Mouse (Mus musculus) ES-E14 (cell line): Measurements from ENCODE around the gene Serpinb9.

Source experiments
- HCFC1 ChIP-seq: IDR thresholded peaks from 2 replicates; pipeline ENCODE4 v1.6.1; 2012; ENCODE audit warnings: low read length, inconsistent platforms, borderline replicate concordance; ENCODE audit not compliant: insufficient read depth
- MAFK ChIP-seq: IDR thresholded peaks from 2 replicates; pipeline ENCODE4 v1.6.1; 2014; ENCODE audit warnings: mild to moderate bottlenecking, low read depth, low read length, inconsistent platforms; ENCODE audit not compliant: insufficient read depth
- ZNF384 ChIP-seq: IDR thresholded peaks from 2 replicates; pipeline ENCODE4 v1.6.1; 2012; ENCODE audit warnings: low read depth, low read length, inconsistent platforms

DNA sequence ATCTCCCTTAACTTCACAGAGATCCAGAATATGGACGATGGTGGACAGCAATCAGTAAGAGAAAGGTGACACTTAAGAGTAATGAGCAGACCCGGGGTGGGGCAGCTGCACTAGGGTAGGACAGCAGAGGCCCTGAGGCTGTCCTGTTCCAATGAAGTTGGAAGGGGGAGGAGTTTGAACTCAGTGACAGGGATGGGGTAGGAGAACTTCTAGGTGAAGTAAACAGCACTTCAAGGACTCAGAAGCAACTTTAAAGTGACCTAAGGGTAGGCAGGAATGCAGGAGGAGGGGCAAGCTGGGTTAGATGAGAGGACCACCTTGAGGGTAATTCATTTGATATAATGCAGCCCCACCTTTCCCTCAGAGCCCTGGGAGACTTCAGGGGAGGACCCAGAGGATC lies 25.1 kb downstream of the Serpinb9 start:
- no peak for TF ChIP-seq HCFC1
- no peak for TF ChIP-seq ZNF384
- TF ChIP-seq MAFK: no peak
